Mouse (Mus musculus) cortical plate, adult 2 months (tissue): ENCODE measurements around the gene Lsamp.

ENCODE experiments used
- CTCF ChIP-seq: fragments of 200-500 bp; IDR thresholded peaks from 2 replicates; pipeline ENCODE4 v1.5.1; 2011; ENCODE audit warnings: mild to moderate bottlenecking, control low read depth, low read length; ENCODE audit not compliant: insufficient read depth; ENCODE audit errors: extremely low read depth
- POLR2A ChIP-seq: fragments of 200-500 bp; IDR thresholded peaks from 2 replicates; pipeline ENCODE4 v1.6.1; 2011; ENCODE audit warnings: mild to moderate bottlenecking, low read length, control low read depth; ENCODE audit not compliant: insufficient read depth; ENCODE audit errors: extremely low read depth

DNA sequence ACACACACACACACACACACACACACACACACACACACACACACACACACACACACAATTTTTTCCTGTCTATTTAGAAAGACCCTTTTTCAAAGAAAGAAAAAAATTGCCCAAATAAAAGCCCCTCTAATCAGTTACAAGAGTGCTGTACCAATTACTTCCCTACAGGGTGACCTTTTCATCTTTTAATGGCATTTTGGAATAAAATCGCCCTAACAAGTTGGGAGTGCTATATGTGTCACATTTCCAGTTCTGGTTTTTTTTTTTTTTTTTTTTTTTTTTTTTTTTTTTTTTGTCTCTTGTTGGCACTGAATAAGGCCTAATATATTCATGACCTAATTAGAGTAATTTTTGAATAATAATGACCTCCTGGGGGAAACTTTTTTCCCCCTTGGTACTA, 923.7 kb downstream of the Lsamp start:
- TF ChIP-seq POLR2A (no peak), CTCF (no peak)
